Mouse (Mus musculus) adrenal gland, adult 10 weeks (tissue): ENCODE results near the gene Adora3. TPM values are rescaled to one million over a fixed set of nuclear protein-coding genes. Genes with fewer than 3 reads are reported as not detected.

Source experiments
- polyA plus RNA-seq: library from polyadenylated mRNA; stranded (reverse); fragments of 350-450 nt; fragmentation: Illumina TruSeq; extraction: RNeasy Lipid Tissue Mini Kit (QIAGEN cat#74804); gene quantifications from one replicate; pipeline ENCODE4 v1.2.3, GENCODE M21; 2014; ENCODE audit warnings: low read depth, low replicate concordance

Gene Adora3
- polyA plus RNA-seq: not detected

GRCm38 (mm10) chr3:105870558-105870957 is at the start of gene Adora3, which contains the start of gene Tmigd3:
Adora3 (plus strand) TSS chr3:105870858.
Tmigd3 (plus strand) TSS chr3:105870903.

GRCm38 (mm10) chr3:105932240-105933071 is 61.8 kb downstream of the Adora3 start, which contains the start of gene I830077J02Rik:
I830077J02Rik (minus strand) TSS chr3:105932664.

Other genes with a start within 250 kb of the Adora3 start
- 42.2 TPM for gene Ddx20, start 183.3 kb upstream of the Adora3 start, polyA plus RNA-seq
- gene Inka2, start 166.3 kb upstream of the Adora3 start, polyA plus RNA-seq: 1.7 TPM
- gene Rap1a, start 69.5 kb upstream of the Adora3 start, polyA plus RNA-seq: 821 TPM
- not detected for gene Tmigd3, start within 50 bp of the Adora3 start, polyA plus RNA-seq
- 1.7 TPM for gene I830077J02Rik, start 61.8 kb downstream of the Adora3 start, polyA plus RNA-seq
- gene Wdr77, start 88.5 kb downstream of the Adora3 start, polyA plus RNA-seq: 68.3 TPM
- gene Atp5f1, start 89.2 kb downstream of the Adora3 start, polyA plus RNA-seq: 1,327 TPM
- gene Ovgp1, start 102.9 kb downstream of the Adora3 start, polyA plus RNA-seq: 2.6 TPM
- not detected for gene Pifo, start 143.8 kb downstream of the Adora3 start, polyA plus RNA-seq
- not detected for gene Chil5, start 162.0 kb downstream of the Adora3 start, polyA plus RNA-seq
- gene Chia1, start 242.4 kb downstream of the Adora3 start, polyA plus RNA-seq: not detected